Mouse (Mus musculus): ENCODE measurements around the gene Lhpp.

DNA sequence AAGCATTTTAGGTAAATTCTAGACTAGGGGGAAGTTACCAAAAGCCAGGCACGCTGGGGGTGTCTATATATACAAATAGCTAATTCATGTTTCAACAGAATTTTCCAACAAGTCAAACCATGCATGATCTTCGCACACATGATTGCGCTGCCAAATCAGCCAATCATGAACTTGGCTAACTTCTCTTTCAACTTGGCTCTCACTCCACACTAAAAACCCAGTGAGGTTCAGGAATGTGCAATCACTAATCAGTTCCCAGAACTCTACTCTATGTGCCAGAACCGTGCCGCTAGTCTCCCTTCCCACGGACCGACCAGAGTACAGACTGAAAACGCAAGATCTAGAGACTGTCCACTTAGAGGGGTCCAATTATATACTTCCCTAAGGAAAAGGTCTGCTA lies 39.0 kb upstream of the Lhpp start:
- no peak for TF ChIP-seq EP300 (optimal IDR thresholded peaks at IDR 0.05)
- no peak for TF ChIP-seq CTCF (IDR thresholded peaks at IDR 0.05; ENCODE audit: low read depth)
